Mouse (Mus musculus) cerebellum, postnatal 36 days (tissue): ENCODE data around the gene Rapsn.

Source experiments
- DNase-seq, 2 experiments: peaks; one replicate each; pipeline ENCODE4 v3.0.0; 2021 to 2022; ENCODE audit warnings: mixed read lengths in 2 of 2

The Rapsn gene

GRCm38 (mm10) chr2:91053934-91054382 is 18.5 kb downstream of the Rapsn start, which contains the start of gene Psmc3:
Psmc3 (plus strand) TSS chr2:91054009.
- DNase-seq: peak; percentile 97 to 99

- DNase-seq: no peak
These were observed 23.0 kb downstream of the Rapsn start for GRCm38 (mm10) chr2:91058435-91058834.

GRCm38 (mm10) chr2:91059376-91059775 is 24.0 kb downstream of the Rapsn start:
- DNase-seq: no peak

GRCm38 (mm10) chr2:91060544-91061355 is 25.3 kb downstream of the Rapsn start:
- peak in 1 of 2 experiments; percentile 29 for DNase-seq

GRCm38 (mm10) chr2:91061849-91062481 is 26.5 kb downstream of the Rapsn start:
- no peak for DNase-seq

- no peak for DNase-seq
These were observed 27.6 kb downstream of the Rapsn start for GRCm38 (mm10) chr2:91062779-91063606.

- DNase-seq: no peak
These were observed 28.8 kb downstream of the Rapsn start for GRCm38 (mm10) chr2:91064211-91064610.

- DNase-seq: peak; percentile 38 to 39
These were observed 30.1 kb downstream of the Rapsn start for GRCm38 (mm10) chr2:91065544-91065943.

GRCm38 (mm10) chr2:91066455-91066854 is 31.0 kb downstream of the Rapsn start:
- DNase-seq: peak; percentile 47 to 49

GRCm38 (mm10) chr2:91068162-91068871 is 32.9 kb downstream of the Rapsn start:
- DNase-seq: no peak

- no peak for DNase-seq
These were observed 33.4 kb downstream of the Rapsn start for GRCm38 (mm10) chr2:91068872-91069165.

- DNase-seq: no peak
These were observed 34.0 kb downstream of the Rapsn start for GRCm38 (mm10) chr2:91069306-91070000.

- peak; percentile 94 to 95 for DNase-seq
These were observed 34.8 kb downstream of the Rapsn start, which contains the start of gene Slc39a13 for GRCm38 (mm10) chr2:91070076-91070800. Slc39a13 (minus strand) TSS chr2:91070417.

- DNase-seq: no peak
These were observed 35.6 kb downstream of the Rapsn start for GRCm38 (mm10) chr2:91071059-91071458.

GRCm38 (mm10) chr2:91072092-91072491 is 36.7 kb downstream of the Rapsn start:
- DNase-seq: no peak

GRCm38 (mm10) chr2:91077957-91078313 is 42.5 kb downstream of the Rapsn start:
- no peak for DNase-seq

- DNase-seq: no peak
These were observed 43.0 kb downstream of the Rapsn start for GRCm38 (mm10) chr2:91078314-91079025.

- DNase-seq: no peak
These were observed 43.6 kb downstream of the Rapsn start for GRCm38 (mm10) chr2:91079026-91079384.

- no peak for DNase-seq
These were observed 45.5 kb downstream of the Rapsn start for GRCm38 (mm10) chr2:91080784-91081513.
